Mouse (Mus musculus) embryo, embryonic 9.5 days (tissue): Measurements from ENCODE around the gene Ano6.

ENCODE experiments used
- DNase-seq: peaks from one replicate; pipeline ENCODE4 v3.0.0-alpha.2; 2017; ENCODE audit errors: extremely low spot score

The Ano6 gene

GRCm38 (mm10) chr15:95855051-95855844, 64.6 kb downstream of the Ano6 start:
- no peak for DNase-seq

- no peak for DNase-seq
These were observed 65.3 kb downstream of the Ano6 start for GRCm38 (mm10) chr15:95855953-95856352.

GRCm38 (mm10) chr15:95856684-95857595, 66.3 kb downstream of the Ano6 start:
- DNase-seq: no peak

DNA sequence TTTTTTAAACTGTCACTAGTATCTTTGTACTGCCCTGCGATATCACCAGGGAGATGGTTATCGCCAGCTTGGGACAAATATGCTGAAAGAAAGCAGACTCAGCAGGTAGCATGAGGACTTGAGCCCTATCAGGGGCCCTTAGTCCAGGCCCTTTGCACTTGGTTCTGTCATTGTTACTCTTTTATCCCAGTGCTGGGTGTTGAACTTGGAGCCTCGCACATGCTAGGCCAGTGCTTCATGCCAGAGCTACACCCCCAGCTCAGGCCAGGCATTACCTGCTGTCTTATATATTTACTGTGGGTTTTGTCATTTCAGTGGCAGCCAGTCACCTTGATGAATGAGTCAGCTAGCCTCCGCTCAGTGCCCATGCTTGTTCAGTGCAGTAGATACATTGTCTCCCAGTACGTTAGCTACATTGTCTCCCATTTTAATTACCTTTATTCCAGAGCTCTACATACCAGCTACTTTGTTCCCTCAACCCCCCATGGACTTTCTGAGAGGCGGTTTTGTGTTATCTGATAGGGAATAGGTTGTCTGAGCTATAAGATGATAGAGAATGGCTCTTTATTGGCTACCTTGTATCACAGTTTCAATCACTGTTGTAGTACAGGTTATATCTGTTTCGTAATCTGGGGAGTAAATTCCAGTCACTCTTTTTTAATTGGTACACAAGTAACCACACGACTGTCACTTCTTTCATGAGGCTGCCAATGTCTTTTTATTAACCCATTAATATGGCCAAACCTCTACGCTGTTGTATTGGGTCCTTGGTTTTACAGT, 68.4 kb downstream of the Ano6 start:
- DNase-seq: no peak

GRCm38 (mm10) chr15:95863865-95864660, 73.4 kb downstream of the Ano6 start:
- no peak for DNase-seq

DNA sequence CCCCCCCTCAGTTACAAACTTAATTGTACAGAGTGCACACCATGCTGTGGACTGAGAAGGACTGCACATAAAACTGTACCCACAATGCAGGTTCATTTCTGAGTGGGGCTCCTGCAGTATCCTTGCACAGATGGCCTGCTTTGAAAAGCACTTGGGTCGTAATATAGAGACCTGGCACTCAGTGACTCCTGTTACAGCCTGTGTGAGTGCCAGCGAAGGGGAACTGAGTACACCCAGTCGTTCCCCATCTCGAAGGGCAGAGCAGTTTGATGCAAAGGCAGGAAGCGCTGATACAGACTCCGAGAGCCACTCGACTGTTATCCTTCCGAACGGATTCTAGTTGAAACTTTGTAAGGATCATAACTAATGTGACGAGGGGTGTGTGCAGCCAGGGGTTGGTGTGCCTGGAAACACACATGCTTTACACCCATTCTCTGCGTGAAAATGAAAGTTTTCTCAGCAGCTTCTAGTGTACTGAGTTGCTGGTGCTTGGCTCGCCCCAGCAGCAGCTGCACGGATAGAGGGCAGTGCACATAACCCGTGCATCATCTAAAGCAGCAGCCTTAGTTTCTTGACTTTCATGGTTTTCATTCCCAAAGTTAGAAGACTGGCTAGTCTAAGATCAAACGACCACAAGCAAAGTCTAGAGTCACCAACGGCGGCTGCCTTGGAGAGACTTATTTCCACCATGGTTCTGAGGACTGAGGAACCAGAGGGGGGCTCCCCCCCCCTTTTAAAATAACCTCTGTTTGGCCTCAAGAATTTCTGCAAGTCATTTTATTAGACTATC, 74.9 kb downstream of the Ano6 start:
- no peak for DNase-seq

GRCm38 (mm10) chr15:95868172-95868571, 77.5 kb downstream of the Ano6 start:
- no peak for DNase-seq

- DNase-seq: no peak
These were observed 79.0 kb downstream of the Ano6 start for GRCm38 (mm10) chr15:95869611-95870010.

- no peak for DNase-seq
These were observed 81.0 kb downstream of the Ano6 start for GRCm38 (mm10) chr15:95871631-95872030.

GRCm38 (mm10) chr15:95872447-95872846, 81.8 kb downstream of the Ano6 start:
- no peak for DNase-seq

DNA sequence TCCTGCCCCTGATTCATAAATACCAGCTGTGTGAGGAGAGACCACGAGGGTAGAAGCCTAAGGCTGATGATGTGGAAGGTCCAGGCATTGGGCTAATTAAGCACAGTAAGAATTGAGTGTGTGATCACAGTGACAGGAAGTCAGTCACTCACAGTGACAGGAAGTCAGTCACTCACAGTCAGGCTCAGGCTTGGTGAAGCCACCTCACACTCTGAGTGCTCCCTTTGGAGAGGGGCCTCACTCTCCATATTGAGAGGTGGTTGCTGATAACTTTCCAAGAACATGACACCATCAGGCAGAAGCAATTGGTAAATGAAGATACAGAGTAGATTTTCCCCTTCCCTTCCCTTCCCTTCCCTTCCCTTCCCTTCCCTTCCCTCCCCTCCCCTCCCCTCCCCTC, 82.6 kb downstream of the Ano6 start:
- DNase-seq: no peak

DNA sequence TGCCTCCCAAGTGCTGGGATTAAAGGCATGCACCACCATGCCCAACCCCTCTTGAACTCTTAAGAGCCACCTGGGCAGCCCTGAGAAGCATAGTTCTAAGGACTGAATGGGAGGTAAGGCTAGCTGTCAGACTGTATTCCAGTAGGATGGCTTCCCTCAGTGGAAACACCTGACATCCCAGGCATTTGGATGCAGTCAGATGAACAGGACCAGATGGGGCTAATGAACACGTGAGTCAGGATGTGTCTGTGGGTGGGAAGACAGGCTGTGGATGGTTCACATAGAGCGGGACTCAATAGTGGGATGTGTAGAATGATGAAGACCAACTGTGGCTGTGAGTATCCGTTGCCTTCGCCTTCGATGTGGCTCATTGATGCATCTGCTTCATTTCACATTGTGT, 83.6 kb downstream of the Ano6 start:
- DNase-seq: no peak

GRCm38 (mm10) chr15:95874726-95875125, 84.1 kb downstream of the Ano6 start:
- DNase-seq: no peak

DNA sequence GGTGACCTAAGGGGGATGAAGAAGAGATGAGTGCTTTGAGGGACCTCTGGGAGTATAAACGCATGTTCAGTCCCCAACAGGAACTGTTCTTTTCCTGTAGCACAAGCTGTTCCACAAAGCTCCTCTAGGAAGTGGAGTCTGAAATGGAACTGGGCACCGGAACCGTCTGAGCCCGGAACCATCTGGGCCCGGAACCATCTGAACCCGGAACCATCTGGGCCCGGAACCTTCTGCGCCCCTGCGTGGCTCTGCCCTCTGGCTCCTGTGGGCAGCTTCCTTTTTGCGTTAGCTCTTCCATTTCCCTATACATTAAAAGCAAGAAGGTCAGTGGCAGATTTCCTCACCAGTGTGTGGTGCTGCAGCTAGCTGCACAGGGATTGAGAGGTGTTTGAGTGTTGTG, 85.3 kb downstream of the Ano6 start:
- no peak for DNase-seq

DNA sequence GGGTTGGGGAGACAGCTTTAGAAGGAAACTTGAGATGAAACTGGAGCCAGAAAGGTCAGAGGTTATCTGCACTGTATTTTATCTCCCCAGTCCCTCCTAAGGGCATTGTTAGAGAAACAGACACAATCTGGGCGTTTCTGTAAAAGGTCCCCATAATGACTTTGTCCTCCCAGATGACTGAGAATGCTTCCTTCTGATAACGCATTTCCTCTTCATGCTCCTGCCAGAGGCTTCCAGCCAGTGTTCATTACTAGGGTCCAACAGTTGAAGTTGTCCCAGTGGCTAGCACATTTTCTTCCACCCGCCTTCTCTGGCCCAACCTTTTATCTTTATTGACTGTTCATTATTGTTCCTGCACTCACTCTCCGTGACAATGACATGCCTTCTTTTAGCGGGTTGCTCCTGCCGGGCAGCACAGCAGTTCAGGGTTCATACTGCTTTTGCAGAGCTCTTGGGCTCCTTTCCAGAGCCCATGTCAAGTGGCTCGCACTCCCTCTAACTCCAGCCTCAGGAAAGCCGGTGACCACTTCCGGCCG, 90.0 kb downstream of the Ano6 start:
- DNase-seq: peak; percentile 28

DNA sequence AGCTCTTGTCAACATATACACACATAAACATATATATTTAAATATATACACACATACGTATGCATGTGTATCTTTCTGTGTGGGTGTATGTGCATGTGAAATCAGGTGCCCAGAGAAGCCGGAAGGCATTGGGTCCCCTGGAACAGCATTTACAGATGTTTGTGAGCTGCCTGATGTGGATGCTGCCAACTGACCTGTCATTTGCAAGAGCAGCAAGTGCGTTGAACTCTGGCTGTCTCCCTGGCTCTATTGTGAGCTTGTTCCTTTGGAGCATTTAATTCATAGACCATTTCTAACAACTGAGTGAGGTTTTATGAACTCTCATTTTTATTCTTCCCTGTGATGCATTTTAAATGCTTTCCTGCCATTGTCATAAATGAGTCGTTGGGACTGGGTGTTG, 91.8 kb downstream of the Ano6 start:
- no peak for DNase-seq

DNA sequence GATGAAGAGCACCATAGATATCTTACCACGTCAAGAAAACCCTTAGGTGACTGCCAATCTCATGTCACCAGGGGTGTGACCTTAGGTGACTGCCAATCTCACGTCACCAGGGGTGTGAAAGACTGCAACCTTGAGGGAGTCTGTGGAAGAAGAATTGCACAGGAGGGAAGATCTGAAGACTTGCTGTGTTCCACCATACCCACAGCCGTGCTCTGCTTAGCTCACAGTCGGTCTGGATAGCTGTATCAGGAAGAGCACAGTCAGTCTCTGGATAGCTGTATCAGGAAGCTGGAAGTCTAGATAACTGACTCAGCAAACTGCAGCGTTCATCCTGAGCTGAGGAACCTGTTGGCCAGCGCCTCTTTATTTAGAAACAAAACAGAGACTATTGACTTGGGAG, 92.9 kb downstream of the Ano6 start:
- DNase-seq: no peak

GRCm38 (mm10) chr15:95884658-95885620, 94.3 kb downstream of the Ano6 start:
- DNase-seq: no peak
